ENCODE assay signal across 21 mouse cellular contexts in genomic region chr5:131965499-131965898, GRCm38 (mm10).
"Had no signal": no experiment of that assay in that cellular context is flagged by ENCODE, and none has a peak within 500 bp of the region (broad histone marks: within the 10 kb centered on the region; RNA-seq: fewer than 3 reads in every experiment).

No protein-coding gene starts in this region.

- DNase-seq: kidney, adult 2 months; kidney, postnatal 25 days; left cerebral cortex, postnatal 4 days; liver, postnatal 0 days; lung, embryonic 14.5 days; retina, postnatal 1 day; thymus, postnatal 25 days had no signal

- H3K4me2 ChIP-seq: limb, embryonic 12.5 days; limb, embryonic 15.5 days; liver, embryonic 11.5 days; lung, embryonic 14.5 days; midbrain, embryonic 13.5 days; neural tube, embryonic 13.5 days had no signal

- H3K27me3 ChIP-seq: limb, embryonic 12.5 days; limb, embryonic 15.5 days; megakaryocyte, embryonic 14.5 days; midbrain, embryonic 13.5 days; neural tube, embryonic 13.5 days had no signal

- H3K4me3 ChIP-seq: limb, embryonic 12.5 days; limb, embryonic 15.5 days; megakaryocyte, embryonic 14.5 days; midbrain, embryonic 10.5 days; midbrain, embryonic 13.5 days; myocyte; neural tube, embryonic 13.5 days had no signal

- ATAC-seq: intestine, postnatal 0 days; liver, postnatal 0 days; lung, postnatal 0 days; midbrain, embryonic 13.5 days; midbrain, embryonic 16.5 days had no signal

- H3K9ac ChIP-seq: limb, embryonic 12.5 days; limb, embryonic 15.5 days; liver, embryonic 14.5 days; liver, postnatal 0 days; lung, embryonic 14.5 days; midbrain, embryonic 13.5 days; neural tube, embryonic 13.5 days had no signal

- H3K9me3 ChIP-seq: limb, embryonic 15.5 days; midbrain, embryonic 10.5 days; midbrain, embryonic 13.5 days; neural tube, embryonic 13.5 days had no signal

- H3K27ac ChIP-seq: kidney, postnatal 0 days; limb, embryonic 12.5 days; limb, embryonic 15.5 days; liver, embryonic 14.5 days; macrophage; midbrain, embryonic 10.5 days; midbrain, embryonic 13.5 days; neural tube, embryonic 13.5 days had no signal

- H3K36me3 ChIP-seq: midbrain, embryonic 10.5 days; midbrain, embryonic 13.5 days; neural tube, embryonic 13.5 days had no signal
